Mouse (Mus musculus): ENCODE results near the gene Tas2r126.

DNA sequence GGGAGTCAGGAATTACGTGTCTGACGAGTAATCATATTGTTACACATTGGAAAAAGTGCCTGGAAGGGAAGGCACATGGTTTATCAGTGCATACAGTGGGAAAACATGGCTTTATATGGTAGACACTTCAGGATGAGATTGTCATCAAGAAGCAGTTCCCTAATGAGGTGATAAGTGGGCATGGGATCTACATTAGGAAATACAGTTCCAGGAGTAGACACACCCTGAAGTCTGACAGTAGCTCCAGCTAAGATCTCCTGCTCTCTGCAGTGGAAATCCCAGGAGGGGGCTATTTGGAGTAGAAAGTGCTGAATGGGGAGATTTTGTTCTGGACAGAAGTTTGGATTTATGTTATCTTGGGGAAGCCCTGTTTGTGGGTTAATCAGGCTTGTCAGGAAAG lies 7.1 kb downstream of the Tas2r126 start:
- no peak for TF ChIP-seq POLR2A (IDR thresholded peaks at IDR 0.05; ENCODE audit: insufficient read depth, low read depth, low read length)
- no peak for TF ChIP-seq CTCF (IDR thresholded peaks at IDR 0.05; ENCODE audit: insufficient read depth, low read depth, low read length)

Data from olfactory bulb, adult 2 months (tissue).